Mouse (Mus musculus) hindbrain, embryonic 12.5 days (tissue): ENCODE results near the gene Rnase11. TPM values are rescaled to one million over a fixed set of nuclear protein-coding genes. Genes with fewer than 3 reads are reported as not detected.

ENCODE experiments used
- polyA plus RNA-seq: library from polyadenylated mRNA; unstranded; fragments of >200 nt; fragmentation: Nextera tagmentation; extraction: Ambion mirVana; gene quantifications from 2 replicates; pipeline ENCODE4 v1.2.1, GENCODE M21; 2016

The Rnase11 gene
- polyA plus RNA-seq, 1 experiment from 2014 or later = not detected

Other genes starting within 250 kb of the Rnase11 start
- gene Ccnb1ip1, start 242.4 kb downstream of the Rnase11 start, polyA plus RNA-seq = 0.46 TPM in 1 of 2 replicates, not detected in the other
- gene Parp2, start 242.3 kb downstream of the Rnase11 start, polyA plus RNA-seq = 50.8 and 50.9 TPM in 2 replicates
- 6.3 and 6.7 TPM in 2 replicates for gene Tep1, start 179.6 kb downstream of the Rnase11 start, polyA plus RNA-seq
- gene Klhl33, start 152.7 kb downstream of the Rnase11 start, polyA plus RNA-seq = 0.39 and 0.51 TPM in 2 replicates
- 108 and 122 TPM in 2 replicates for gene Osgep, start 125.3 kb downstream of the Rnase11 start, polyA plus RNA-seq
- 246 and 257 TPM in 2 replicates for gene Apex1, start 125.2 kb downstream of the Rnase11 start, polyA plus RNA-seq
- 71.8 and 79.8 TPM in 2 replicates for gene Pip4p1, start 119.3 kb downstream of the Rnase11 start, polyA plus RNA-seq
- gene Pnp, start 119.1 kb downstream of the Rnase11 start, polyA plus RNA-seq = 38.2 and 39.5 TPM in 2 replicates
- not detected in 2 replicates for gene Gm49342, start 105.6 kb downstream of the Rnase11 start, polyA plus RNA-seq
- 0.50 and 0.59 TPM in 2 replicates for gene Pnp2, start 94.2 kb downstream of the Rnase11 start, polyA plus RNA-seq
- not detected in 2 replicates for gene Rnase10, start 42.4 kb downstream of the Rnase11 start, polyA plus RNA-seq
- gene Rnase9, start 8.3 kb downstream of the Rnase11 start, polyA plus RNA-seq = not detected in 2 replicates
- gene Rnase12, start 7.5 kb upstream of the Rnase11 start, polyA plus RNA-seq = not detected in 2 replicates
- gene Olfr750, start 24.3 kb upstream of the Rnase11 start, polyA plus RNA-seq = not detected in 2 replicates
- 17.8 and 18.7 TPM in 2 replicates for gene Rnase4, start 40.9 kb upstream of the Rnase11 start, polyA plus RNA-seq
- 3.7 and 4.4 TPM in 2 replicates for gene Ang, start 41.0 kb upstream of the Rnase11 start, polyA plus RNA-seq
- not detected in 2 replicates for gene Eddm3b, start 64.3 kb upstream of the Rnase11 start, polyA plus RNA-seq
- 0.46 TPM in 1 of 2 replicates, not detected in the other for gene Rnase6, start 73.7 kb upstream of the Rnase11 start, polyA plus RNA-seq
- gene Rnase1, start 96.6 kb upstream of the Rnase11 start, polyA plus RNA-seq = 0.72 TPM in 1 of 2 replicates, not detected in the other
- not detected in 2 replicates for gene Rnase2b, start 112.1 kb upstream of the Rnase11 start, polyA plus RNA-seq
- gene Ang2, start 149.0 kb upstream of the Rnase11 start, polyA plus RNA-seq = not detected in 2 replicates
- gene Ear14, start 153.2 kb upstream of the Rnase11 start, polyA plus RNA-seq = not detected in 2 replicates
- gene Rnase2a, start 205.9 kb upstream of the Rnase11 start, polyA plus RNA-seq = not detected in 2 replicates